Mouse (Mus musculus) T-helper 17 cell (primary cell): ENCODE results near the gene Epb41l5.

Experiments
- in situ Hi-C, 2 experiments: fragments of 300-600 bp; cut with MboI, MseI; formaldehyde crosslinking; loops; 1 replicate in 1 of 2; 2 replicates in 1 of 2; pipeline ENCODE4 v1.15.1; 2025; ENCODE audit warnings: high pct_unique_total_duplicates in 2 of 2

Gene Epb41l5

DNA sequence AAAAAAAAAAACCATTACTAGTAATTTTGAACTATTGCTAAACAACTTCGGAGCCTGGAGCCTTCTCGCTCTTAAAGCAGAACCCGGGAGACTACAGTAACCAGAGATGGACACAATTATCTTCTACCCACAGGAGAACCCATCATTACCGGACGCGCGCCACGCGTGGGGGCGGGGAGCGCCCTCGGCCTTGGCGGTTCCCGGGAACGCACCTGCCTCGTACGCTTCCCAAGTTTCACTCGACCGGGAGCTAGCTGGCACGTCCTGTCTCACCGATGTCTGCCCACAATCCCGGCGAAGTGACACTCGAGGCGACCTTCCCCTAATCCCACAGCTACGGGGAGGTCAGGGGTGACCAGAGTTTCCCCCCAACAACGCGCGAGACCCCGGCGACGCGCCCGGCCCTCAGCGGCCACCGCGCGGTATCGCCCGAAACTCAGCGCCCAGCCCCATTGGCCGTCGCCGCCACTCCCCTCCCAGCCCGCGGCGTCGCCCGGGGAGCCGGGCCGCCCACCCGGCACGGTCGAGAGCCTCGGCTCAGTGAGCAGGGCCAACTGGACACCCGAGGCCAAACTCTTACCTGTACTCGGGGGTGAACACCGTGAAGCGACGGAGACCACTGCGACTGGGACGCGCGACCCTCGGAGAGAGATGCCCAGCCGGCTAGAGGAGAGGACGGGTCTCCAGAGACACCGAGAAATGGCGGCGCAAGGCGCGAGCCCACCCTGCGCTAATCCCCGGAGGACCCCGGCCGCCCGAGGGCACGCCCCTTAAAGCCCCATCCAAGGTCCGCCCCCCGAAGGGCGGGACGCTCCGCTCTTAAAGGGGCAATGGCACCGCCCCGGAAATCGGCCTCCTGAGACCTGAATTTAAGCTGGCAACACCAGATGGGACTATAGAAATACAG is at the start of gene Epb41l5:
TSS of gene Epb41l5 (minus strand) at position 796 of the 907 bp plus-strand sequence.
- in situ Hi-C loops, result loop anchor here in 1 of 2 experiments (10.0 kb wide), 1 partner anchor 114 kb away; no protein-coding TSS in a partner anchor

DNA sequence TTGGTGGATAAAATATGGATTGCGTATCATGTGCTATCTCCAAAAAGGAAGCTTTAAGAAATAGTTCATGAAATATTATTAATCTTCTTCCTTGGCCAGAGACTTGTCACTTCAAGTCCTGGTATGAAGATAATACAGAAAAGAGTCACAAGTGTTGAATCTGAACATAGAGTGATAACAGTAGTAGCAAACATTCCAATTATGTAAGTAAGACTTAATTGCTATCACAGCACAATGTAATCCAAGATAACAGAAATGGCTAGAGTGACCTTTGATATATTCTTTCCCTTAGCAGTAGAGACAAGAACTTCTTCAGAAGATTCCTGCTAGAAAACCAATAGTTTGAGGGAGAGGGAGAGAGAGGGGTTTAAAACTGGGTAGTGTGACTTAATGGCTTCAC is 48.1 kb upstream of the Epb41l5 start:
- in situ Hi-C loops, result no loop called here

- in situ Hi-C loops, result no loop called here
Observed at GRCm38 (mm10) chr1:119685773-119686558, 37.2 kb upstream of the Epb41l5 start.

GRCm38 (mm10) chr1:119681663-119682213 is 32.9 kb upstream of the Epb41l5 start:
- in situ Hi-C loops, result no loop called here

DNA sequence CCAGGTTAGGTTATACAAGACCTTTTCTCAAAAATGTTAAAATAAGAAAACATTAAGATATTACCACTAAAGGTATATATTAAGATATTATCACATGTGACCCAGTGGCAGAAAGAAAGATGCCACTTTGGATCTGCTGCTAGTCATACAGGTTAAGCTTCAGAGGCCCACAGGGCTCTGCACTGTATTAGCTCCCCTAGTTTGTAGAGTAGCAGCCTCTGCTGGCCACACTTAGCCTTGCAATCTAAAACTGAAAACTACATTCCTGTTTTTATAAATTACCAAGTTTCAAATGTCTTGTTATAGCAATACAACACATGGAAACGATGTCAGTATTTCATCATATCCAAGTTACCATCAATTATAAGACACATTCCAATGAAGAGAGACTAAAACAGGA is 26.2 kb upstream of the Epb41l5 start:
- in situ Hi-C loops, result no loop called here

GRCm38 (mm10) chr1:119666904-119667303 is 18.1 kb upstream of the Epb41l5 start:
- in situ Hi-C loops, result no loop called here

DNA sequence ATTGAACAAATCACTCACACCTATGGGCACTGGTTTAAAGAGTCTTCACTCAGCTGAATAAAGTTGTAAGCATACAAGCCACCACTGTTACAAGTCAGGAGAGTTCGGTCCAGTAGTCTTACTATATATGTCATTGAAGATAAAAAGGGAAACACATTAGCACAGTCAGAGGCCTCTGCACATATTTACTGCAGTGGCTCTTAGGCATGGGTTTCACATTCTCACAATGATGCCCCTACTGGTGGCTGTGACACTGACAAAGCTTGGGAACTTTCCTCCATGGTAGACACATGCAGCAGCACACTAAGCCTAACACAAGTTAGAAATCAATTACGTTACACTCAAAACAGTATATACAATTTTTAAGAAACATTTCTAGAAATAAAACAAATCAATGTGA is 5.5 kb upstream of the Epb41l5 start:
- in situ Hi-C loops, result no loop called here

- in situ Hi-C loops, result no loop called here
Observed at GRCm38 (mm10) chr1:119650386-119650785, 1.6 kb upstream of the Epb41l5 start.

DNA sequence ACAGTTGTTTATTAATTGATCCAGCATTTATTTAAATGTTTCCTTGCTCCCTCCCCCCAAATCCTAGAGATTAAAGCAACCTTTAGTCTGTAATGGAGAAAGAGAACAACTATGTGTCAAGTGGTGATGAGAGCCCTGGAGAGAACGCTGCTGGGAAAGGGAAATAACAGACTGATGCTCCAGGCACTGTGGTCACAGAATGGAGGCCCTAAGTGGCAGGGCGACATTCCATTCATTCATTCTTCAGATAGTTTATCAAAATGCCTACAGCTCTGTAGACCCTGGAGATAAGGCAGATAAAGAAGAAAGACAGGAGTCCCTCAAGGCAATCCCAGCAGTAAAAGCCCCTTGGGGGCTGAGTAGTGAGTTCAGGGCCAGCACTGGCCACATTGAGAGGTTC is 827 bp upstream of the Epb41l5 start:
- in situ Hi-C loops, result loop anchor here in 1 of 2 experiments (10.0 kb wide), 1 partner anchor 115 kb away; no protein-coding TSS in a partner anchor

GRCm38 (mm10) chr1:119646356-119646755 is 2.4 kb downstream of the Epb41l5 start:
- in situ Hi-C loops, result loop anchor here in 1 of 2 experiments (10.0 kb wide), 1 partner anchor 112 kb away; no protein-coding TSS in a partner anchor

GRCm38 (mm10) chr1:119642367-119642766 is 6.4 kb downstream of the Epb41l5 start:
- in situ Hi-C loops, result loop anchor here in 1 of 2 experiments (10.0 kb wide), 1 partner anchor 108 kb away; no protein-coding TSS in a partner anchor

- in situ Hi-C loops, result loop anchor here in 1 of 2 experiments (10.0 kb wide), 1 partner anchor 106 kb away; no protein-coding TSS in a partner anchor
Observed at GRCm38 (mm10) chr1:119641090-119641812, 7.5 kb downstream of the Epb41l5 start.

GRCm38 (mm10) chr1:119640006-119640405 is 8.8 kb downstream of the Epb41l5 start:
- in situ Hi-C loops, result loop anchor here in 1 of 2 experiments (10.0 kb wide), 1 partner anchor 105 kb away; no protein-coding TSS in a partner anchor

DNA sequence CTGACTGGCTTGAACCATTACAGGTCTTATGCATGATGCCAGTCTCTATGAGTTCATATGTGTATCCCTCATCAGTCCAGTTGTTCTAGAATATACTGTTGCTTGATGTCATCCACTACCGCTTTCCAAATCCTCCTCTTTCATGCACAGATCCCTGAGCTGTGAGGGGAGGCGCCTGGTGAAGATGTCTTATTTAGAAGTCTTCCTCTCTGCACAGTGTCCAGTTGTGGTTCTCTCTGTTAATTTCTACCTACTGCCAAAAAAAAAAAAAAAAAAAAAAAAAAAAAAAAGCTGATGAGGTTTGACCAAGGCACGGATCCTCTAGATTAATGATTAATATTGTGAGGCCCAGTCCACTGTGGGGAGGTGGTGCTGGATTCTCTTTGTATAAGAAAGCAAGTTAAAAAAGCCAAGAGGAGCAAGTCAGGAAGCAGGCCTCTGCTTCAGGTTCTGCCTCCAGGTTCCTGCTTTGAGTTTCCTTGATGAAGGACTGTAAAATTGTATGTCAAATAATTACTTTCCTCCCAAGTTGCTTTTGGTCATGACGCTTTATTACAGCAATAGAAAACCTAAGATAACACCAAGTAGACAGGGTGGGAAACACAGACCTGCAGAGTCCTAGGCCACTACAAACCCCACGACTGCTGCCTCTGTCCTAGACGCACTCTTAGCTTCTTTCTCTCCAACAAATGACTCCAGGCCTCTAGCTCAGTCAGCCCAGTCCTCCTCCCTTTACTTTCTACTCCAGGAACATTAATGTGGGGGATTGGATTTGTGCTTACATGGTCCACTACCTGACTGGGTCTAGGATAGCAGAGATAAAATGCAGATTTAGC is 11.4 kb downstream of the Epb41l5 start:
- in situ Hi-C loops, result no loop called here

GRCm38 (mm10) chr1:119634746-119635145 is 14.1 kb downstream of the Epb41l5 start:
- in situ Hi-C loops, result no loop called here

- in situ Hi-C loops, result no loop called here
Observed at GRCm38 (mm10) chr1:119630428-119630827, 18.4 kb downstream of the Epb41l5 start.

DNA sequence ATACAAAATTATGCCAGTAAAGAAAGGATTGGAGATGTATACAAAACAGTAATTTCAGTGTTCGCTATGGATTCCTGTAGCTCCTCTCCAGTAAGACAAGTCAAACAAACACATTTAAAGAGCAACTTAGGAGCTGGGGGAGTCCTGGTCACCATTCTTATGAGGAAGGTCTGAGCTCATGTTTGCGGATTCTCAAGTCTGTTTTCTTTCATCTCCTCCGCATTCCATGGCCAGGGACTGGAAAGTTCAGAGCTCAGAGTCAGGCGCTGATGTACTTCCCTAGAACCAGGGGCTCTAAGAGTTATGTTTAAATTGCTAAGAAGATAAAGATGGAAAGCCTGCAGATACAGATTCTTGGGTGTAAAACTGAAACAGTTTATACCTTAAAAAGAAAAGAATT is 22.0 kb downstream of the Epb41l5 start:
- in situ Hi-C loops, result no loop called here

GRCm38 (mm10) chr1:119624444-119624843 is 24.4 kb downstream of the Epb41l5 start:
- in situ Hi-C loops, result no loop called here

DNA sequence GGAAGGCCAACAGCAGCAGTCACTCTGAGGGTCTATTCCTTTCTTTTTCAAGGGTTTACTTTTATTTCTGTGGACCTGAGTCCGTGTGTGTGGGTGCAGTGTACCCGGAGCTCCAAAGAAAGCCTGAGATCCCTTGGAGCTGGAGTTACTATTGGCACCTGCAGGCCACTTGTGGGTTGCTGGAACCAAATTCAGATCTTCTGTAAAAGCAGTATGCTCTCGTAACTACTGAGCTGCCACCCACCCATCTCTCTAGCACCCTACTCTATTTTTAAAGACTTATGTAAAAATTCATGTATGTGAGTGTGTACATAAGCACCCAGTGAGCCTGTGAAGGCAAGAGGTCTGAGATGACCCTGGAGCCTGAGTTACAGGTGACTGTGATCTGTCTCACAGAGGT is 43.4 kb downstream of the Epb41l5 start:
- in situ Hi-C loops, result no loop called here

- in situ Hi-C loops, result no loop called here
Observed at GRCm38 (mm10) chr1:119602448-119602847, 46.4 kb downstream of the Epb41l5 start.
